Mouse (Mus musculus): ENCODE measurements around the gene Poln. TPM values are rescaled to one million over a fixed set of nuclear protein-coding genes. Genes with fewer than 3 reads are reported as not detected.

Gene Poln
- polyA plus RNA-seq, 1 experiment from 2014 or later, result 0.34 TPM

GRCm38 (mm10) chr5:34167857-34168256, 1.4 kb downstream of the Poln start:
- H3K36me3 ChIP-seq, result peaks cover 18% of the 10 kb centered on the region
- H3K27me3 ChIP-seq, result no peaks in the 10 kb centered on the region
- no peak overlapping the region for H3K9ac ChIP-seq
- H3K9me3 ChIP-seq (replicated peaks), result no peaks in the 10 kb centered on the region
- H3K4me2 ChIP-seq, result peak overlapping the region; percentile 39
- H3K27ac ChIP-seq, result no peak overlapping the region
- ATAC-seq (replicated peaks; ENCODE audit: low FRiP score), result no peak
- peaks cover 21% of the 10 kb centered on the region for H3K4me1 ChIP-seq
- H3K4me3 ChIP-seq (replicated peaks), result no peak overlapping the region
- 85% methylated on average over 4 of the region's 4 CpGs for WGBS

GRCm38 (mm10) chr5:34165793-34166192, 3.5 kb downstream of the Poln start:
- Histone ChIP-seq H3K27ac (no peak overlapping the region), H3K4me2 (no peak overlapping the region), H3K9me3 (replicated peaks) (no peaks in the 10 kb centered on the region), H3K4me3 (replicated peaks) (no peak overlapping the region), H3K36me3 (peaks cover 23% of the 10 kb centered on the region), H3K9ac (no peak overlapping the region), H3K4me1 (peaks cover 20% of the 10 kb centered on the region), H3K27me3 (no peaks in the 10 kb centered on the region)
- WGBS, result 79% methylated on average over 4 of the region's 4 CpGs
- ATAC-seq (replicated peaks; ENCODE audit: low FRiP score), result no peak

- Histone ChIP-seq H3K27me3 (no peaks in the 10 kb centered on the region), H3K9me3 (replicated peaks) (no peaks in the 10 kb centered on the region), H3K27ac (no peak overlapping the region), H3K4me1 (no peaks in the 10 kb centered on the region), H3K9ac (no peak overlapping the region), H3K4me3 (replicated peaks) (no peak overlapping the region), H3K4me2 (no peak overlapping the region), H3K36me3 (peaks cover 8% of the 10 kb centered on the region)
- no peak for ATAC-seq (replicated peaks; ENCODE audit: low FRiP score)
Measured at GRCm38 (mm10) chr5:34148476-34148875, 20.8 kb downstream of the Poln start.

- peaks cover under 1% of the 10 kb centered on the region; the same call in 1 of the 2 replicates for H3K36me3 ChIP-seq
- H3K4me2 ChIP-seq, result no peak overlapping the region
- H3K4me3 ChIP-seq (replicated peaks), result no peak overlapping the region
- no peaks in the 10 kb centered on the region for H3K27me3 ChIP-seq
- no peak overlapping the region for H3K27ac ChIP-seq
- no peak for ATAC-seq (replicated peaks; ENCODE audit: low FRiP score)
- no peaks in the 10 kb centered on the region for H3K4me1 ChIP-seq
- no peak overlapping the region for H3K9ac ChIP-seq
- WGBS, result 91% methylated on average over 3 of the region's 3 CpGs
- H3K9me3 ChIP-seq (replicated peaks), result no peaks in the 10 kb centered on the region
Measured at GRCm38 (mm10) chr5:34147554-34147953, 21.7 kb downstream of the Poln start.

- no peak overlapping the region for H3K27ac ChIP-seq
- H3K9me3 ChIP-seq (replicated peaks), result no peaks in the 10 kb centered on the region
- WGBS, result 11% methylated on average over 1 of the region's 1 CpGs
- no peak overlapping the region for H3K9ac ChIP-seq
- no peaks in the 10 kb centered on the region for H3K27me3 ChIP-seq
- no peaks in the 10 kb centered on the region for H3K4me1 ChIP-seq
- ATAC-seq (replicated peaks; ENCODE audit: low FRiP score), result no peak
- H3K4me3 ChIP-seq (replicated peaks), result no peak overlapping the region
- no peaks in the 10 kb centered on the region for H3K36me3 ChIP-seq
- H3K4me2 ChIP-seq, result no peak overlapping the region
Measured at GRCm38 (mm10) chr5:34139751-34140150, 29.5 kb downstream of the Poln start.

GRCm38 (mm10) chr5:34132731-34133130, 36.5 kb downstream of the Poln start:
- 78% methylated on average over 2 of the region's 2 CpGs for WGBS
- Histone ChIP-seq H3K9me3 (replicated peaks) (no peaks in the 10 kb centered on the region), H3K4me3 (replicated peaks) (no peak overlapping the region), H3K4me2 (no peak overlapping the region), H3K4me1 (no peaks in the 10 kb centered on the region), H3K27me3 (no peaks in the 10 kb centered on the region), H3K27ac (no peak overlapping the region), H3K9ac (no peak overlapping the region), H3K36me3 (no peaks in the 10 kb centered on the region)
- ATAC-seq (replicated peaks; ENCODE audit: low FRiP score), result no peak

GRCm38 (mm10) chr5:34124131-34124530, 45.1 kb downstream of the Poln start:
- no peaks in the 10 kb centered on the region for H3K27me3 ChIP-seq
- no peak overlapping the region for H3K27ac ChIP-seq
- H3K4me2 ChIP-seq, result no peak overlapping the region
- WGBS, result 15% methylated on average over 1 of the region's 1 CpGs
- no peak overlapping the region for H3K4me3 ChIP-seq (replicated peaks)
- H3K9ac ChIP-seq, result no peak overlapping the region
- no peaks in the 10 kb centered on the region for H3K4me1 ChIP-seq
- no peaks in the 10 kb centered on the region for H3K36me3 ChIP-seq
- no peak for ATAC-seq (replicated peaks; ENCODE audit: low FRiP score)
- no peaks in the 10 kb centered on the region for H3K9me3 ChIP-seq (replicated peaks)

GRCm38 (mm10) chr5:34119121-34119856, 50.0 kb downstream of the Poln start:
- Histone ChIP-seq H3K4me2 (no peak overlapping the region), H3K9ac (no peak overlapping the region), H3K36me3 (no peaks in the 10 kb centered on the region), H3K27me3 (no peaks in the 10 kb centered on the region), H3K4me3 (replicated peaks) (no peak overlapping the region), H3K9me3 (replicated peaks) (no peaks in the 10 kb centered on the region), H3K4me1 (no peaks in the 10 kb centered on the region), H3K27ac (no peak overlapping the region)
- 85% methylated on average over 3 of the region's 3 CpGs for WGBS
- ATAC-seq (replicated peaks; ENCODE audit: low FRiP score), result no peak

- no peak overlapping the region for H3K9ac ChIP-seq
- H3K36me3 ChIP-seq, result no peaks in the 10 kb centered on the region
- H3K27ac ChIP-seq, result no peak overlapping the region
- H3K4me2 ChIP-seq, result no peak overlapping the region
- H3K9me3 ChIP-seq (replicated peaks), result no peaks in the 10 kb centered on the region
- no peaks in the 10 kb centered on the region for H3K4me1 ChIP-seq
- H3K4me3 ChIP-seq (replicated peaks), result no peak overlapping the region
- 76% methylated on average over 1 of the region's 1 CpGs for WGBS
- no peaks in the 10 kb centered on the region for H3K27me3 ChIP-seq
- ATAC-seq (replicated peaks; ENCODE audit: low FRiP score), result no peak
Measured at GRCm38 (mm10) chr5:34105681-34106080, 63.6 kb downstream of the Poln start.

- Histone ChIP-seq H3K9ac (no peak overlapping the region), H3K36me3 (no peaks in the 10 kb centered on the region), H3K27me3 (peaks cover 7% of the 10 kb centered on the region; the same call in 1 of the 2 replicates), H3K4me3 (replicated peaks) (no peak overlapping the region), H3K4me2 (no peak overlapping the region), H3K27ac (no peak overlapping the region), H3K9me3 (replicated peaks) (no peaks in the 10 kb centered on the region), H3K4me1 (no peaks in the 10 kb centered on the region)
- no peak for ATAC-seq (replicated peaks; ENCODE audit: low FRiP score)
- 11% methylated on average over 1 of the region's 1 CpGs for whole genome bisulfite sequencing
Measured at GRCm38 (mm10) chr5:34097333-34097732, 71.9 kb downstream of the Poln start.

GRCm38 (mm10) chr5:34093021-34093420, 76.2 kb downstream of the Poln start:
- Histone ChIP-seq H3K4me3 (replicated peaks) (no peak overlapping the region), H3K4me2 (no peak overlapping the region), H3K27me3 (peaks cover 7% of the 10 kb centered on the region; the same call in 1 of the 2 replicates), H3K4me1 (no peaks in the 10 kb centered on the region), H3K9me3 (replicated peaks) (no peaks in the 10 kb centered on the region), H3K9ac (no peak overlapping the region), H3K36me3 (no peaks in the 10 kb centered on the region), H3K27ac (no peak overlapping the region)
- ATAC-seq (replicated peaks; ENCODE audit: low FRiP score), result no peak
- WGBS, result 90% methylated on average over 2 of the region's 2 CpGs

GRCm38 (mm10) chr5:34032520-34032919, 136.7 kb downstream of the Poln start:
- no peak for ATAC-seq (replicated peaks; ENCODE audit: low FRiP score)
- H3K9me3 ChIP-seq (replicated peaks), result no peaks in the 10 kb centered on the region
- no peaks in the 10 kb centered on the region for H3K27me3 ChIP-seq
- no peak overlapping the region for H3K4me2 ChIP-seq
- no peak overlapping the region for H3K9ac ChIP-seq
- no peaks in the 10 kb centered on the region for H3K36me3 ChIP-seq
- no peak overlapping the region for H3K27ac ChIP-seq
- no peak overlapping the region for H3K4me3 ChIP-seq (replicated peaks)
- H3K4me1 ChIP-seq, result no peaks in the 10 kb centered on the region
- 74% methylated on average over 3 of the region's 3 CpGs for WGBS

GRCm38 (mm10) chr5:34031022-34031421, 138.2 kb downstream of the Poln start:
- H3K4me3 ChIP-seq (replicated peaks), result no peak overlapping the region
- ATAC-seq (replicated peaks; ENCODE audit: low FRiP score), result no peak
- WGBS, result 69% methylated on average over 6 of the region's 6 CpGs
- H3K9me3 ChIP-seq (replicated peaks), result no peaks in the 10 kb centered on the region
- no peaks in the 10 kb centered on the region for H3K4me1 ChIP-seq
- H3K4me2 ChIP-seq, result no peak overlapping the region
- H3K9ac ChIP-seq, result no peak overlapping the region
- no peak overlapping the region for H3K27ac ChIP-seq
- no peaks in the 10 kb centered on the region for H3K27me3 ChIP-seq
- no peaks in the 10 kb centered on the region for H3K36me3 ChIP-seq

All from kidney, embryonic 15.5 days (tissue).